Mouse (Mus musculus) kidney, adult 2 months (tissue): ENCODE results near the gene Dzank1. TPM values are rescaled to one million over a fixed set of nuclear protein-coding genes. Genes with fewer than 3 reads are reported as not detected.

Experiments used
- DNase-seq: peaks from one replicate; pipeline ENCODE4 v3.0.0; 2021
- H3K27ac ChIP-seq: fragments of 200-500 bp; 2 replicates; pipeline ENCODE4 v1.5.1; 2012; ENCODE audit warnings: low read depth, low read length, control low read depth, inconsistent platforms; ENCODE audit not compliant: insufficient read depth
- H3K27me3 ChIP-seq: fragments of 200-500 bp; replicated peaks from 2 replicates; pipeline ENCODE4 v1.6.1; 2012; ENCODE audit warnings: mild to moderate bottlenecking, moderate library complexity, low read length, inconsistent platforms; ENCODE audit not compliant: control insufficient read depth, insufficient read depth
- H3K36me3 ChIP-seq: fragments of 200-500 bp; 2 replicates; pipeline ENCODE4 v1.6.1; 2012; ENCODE audit warnings: mild to moderate bottlenecking, moderate library complexity, low read length, inconsistent platforms; ENCODE audit not compliant: control insufficient read depth, insufficient read depth
- H3K4me1 ChIP-seq: fragments of 200-500 bp; 2 replicates; pipeline ENCODE4 v1.6.1; 2011; ENCODE audit warnings: low read length; ENCODE audit not compliant: control insufficient read depth, insufficient read depth
- H3K4me3 ChIP-seq: fragments of 200-500 bp; 2 replicates; pipeline ENCODE4 v1.5.1; 2011; ENCODE audit warnings: mild to moderate bottlenecking, low read depth, low read length, control low read depth; ENCODE audit not compliant: insufficient read depth
- CTCF ChIP-seq: fragments of 200-500 bp; conservative IDR thresholded peaks from 2 replicates; pipeline ENCODE4 v1.5.1; 2011; ENCODE audit warnings: low read depth, mild to moderate bottlenecking, control low read depth, low read length, moderate library complexity, mixed read lengths; ENCODE audit not compliant: insufficient read depth, insufficient read length
- POLR2A ChIP-seq: fragments of 200-500 bp; IDR thresholded peaks from one replicate; pipeline ENCODE4 v1.6.1; 2011; ENCODE audit warnings: low read depth, low read length, control low read depth
- WGBS: fragments of 180-500 bp; shearing (Covaris S2); methylation state at CpG from one replicate; pipeline ENCODE4 v1.1.7; 2018; 5-methylcytosine and 5-hydroxymethylcytosine counted together
- polyA plus RNA-seq: library from polyadenylated mRNA; depleted of rRNA; stranded (reverse); fragments of >200 nt; gene quantifications from 2 replicates; pipeline ENCODE4 v1.2.3, GENCODE M21; 2012

The Dzank1 gene
- polyA plus RNA-seq, 1 experiment, result 1.6 TPM

- Histone ChIP-seq H3K27me3 (no peaks in the 10 kb centered on the region), H3K4me3 (no peak overlapping the region), H3K27ac (no peak overlapping the region), H3K4me1 (peaks cover 2% of the 10 kb centered on the region; the same call in 1 of the 2 replicates), H3K36me3 (0 out of 2 replicates have a peak, but pooled peaks cover 2% of the 10 kb centered on the region)
- 59% methylated on average over 10 of the region's 10 CpGs for WGBS
- TF ChIP-seq POLR2A (no peak), CTCF (no peak)
- DNase-seq, result no peak
Observed at GRCm38 (mm10) chr2:144525856-144526255, 1.4 kb downstream of the Dzank1 start.

GRCm38 (mm10) chr2:144519772-144520171 is 7.4 kb downstream of the Dzank1 start:
- WGBS, result 71% methylated on average over 3 of the region's 3 CpGs
- no peak for DNase-seq

GRCm38 (mm10) chr2:144514619-144515018 is 12.6 kb downstream of the Dzank1 start:
- WGBS, result 86% methylated on average over 3 of the region's 3 CpGs
- no peaks in the 10 kb centered on the region for H3K27me3 ChIP-seq
- H3K4me3 ChIP-seq, result no peak overlapping the region
- TF ChIP-seq CTCF, result no peak
- no peak for DNase-seq
- H3K36me3 ChIP-seq, result no peaks in the 10 kb centered on the region
- H3K27ac ChIP-seq, result no peak overlapping the region
- H3K4me1 ChIP-seq, result no peaks in the 10 kb centered on the region

More at GRCm38 (mm10) chr2:144519772-144520171, 7.4 kb downstream of the Dzank1 start:
- Histone ChIP-seq H3K27me3 (no peaks in the 10 kb centered on the region), H3K4me1 (no peaks in the 10 kb centered on the region), H3K36me3 (no peaks in the 10 kb centered on the region), H3K4me3 (no peak overlapping the region), H3K27ac (no peak overlapping the region)
- TF ChIP-seq POLR2A (no peak), CTCF (no peak)

GRCm38 (mm10) chr2:144502134-144502533 is 25.1 kb downstream of the Dzank1 start:
- no peak for DNase-seq
- Histone ChIP-seq H3K4me3 (no peak overlapping the region), H3K27ac (no peak overlapping the region), H3K36me3 (no peaks in the 10 kb centered on the region; the same call in 1 of the 2 replicates), H3K4me1 (no peaks in the 10 kb centered on the region), H3K27me3 (no peaks in the 10 kb centered on the region)
- no peak for TF ChIP-seq CTCF
- no peak for TF ChIP-seq POLR2A
- WGBS, result 87% methylated on average over 6 of the region's 6 CpGs

- Histone ChIP-seq H3K36me3 (no peaks in the 10 kb centered on the region), H3K4me3 (no peak overlapping the region), H3K4me1 (no peaks in the 10 kb centered on the region), H3K27ac (no peak overlapping the region), H3K27me3 (no peaks in the 10 kb centered on the region)
- DNase-seq, result no peak
- TF ChIP-seq CTCF (no peak), POLR2A (no peak)
- 96% methylated on average over 5 of the region's 5 CpGs for WGBS
Observed at GRCm38 (mm10) chr2:144489342-144489741, 37.9 kb downstream of the Dzank1 start.

GRCm38 (mm10) chr2:144487476-144487875 is 39.7 kb downstream of the Dzank1 start:
- DNase-seq, result no peak
- no peak for TF ChIP-seq POLR2A
- TF ChIP-seq CTCF, result no peak

GRCm38 (mm10) chr2:144485439-144485838 is 41.8 kb downstream of the Dzank1 start:
- no peaks in the 10 kb centered on the region for H3K27me3 ChIP-seq
- no peaks in the 10 kb centered on the region for H3K36me3 ChIP-seq
- no peak for DNase-seq
- no peak overlapping the region for H3K4me3 ChIP-seq
- TF ChIP-seq POLR2A (no peak), CTCF (no peak)
- 71% methylated on average over 7 of the region's 7 CpGs for WGBS
- H3K4me1 ChIP-seq, result no peaks in the 10 kb centered on the region
- H3K27ac ChIP-seq, result no peak overlapping the region

More at GRCm38 (mm10) chr2:144487476-144487875, 39.7 kb downstream of the Dzank1 start:
- H3K27me3 ChIP-seq, result no peaks in the 10 kb centered on the region
- no peak overlapping the region for H3K27ac ChIP-seq
- H3K4me1 ChIP-seq, result no peaks in the 10 kb centered on the region
- no peak overlapping the region for H3K4me3 ChIP-seq
- 59% methylated on average over 6 of the region's 6 CpGs for WGBS
- H3K36me3 ChIP-seq, result no peaks in the 10 kb centered on the region

- no peaks in the 10 kb centered on the region for H3K36me3 ChIP-seq
- DNase-seq, result no peak
- no peak for TF ChIP-seq POLR2A
- TF ChIP-seq CTCF, result no peak
- H3K4me3 ChIP-seq, result no peak overlapping the region
- no peaks in the 10 kb centered on the region for H3K4me1 ChIP-seq
- WGBS, result 50% methylated on average over 1 of the region's 1 CpGs
- H3K27ac ChIP-seq, result no peak overlapping the region
- H3K27me3 ChIP-seq, result no peaks in the 10 kb centered on the region
Observed at GRCm38 (mm10) chr2:144484084-144484483, 43.1 kb downstream of the Dzank1 start.
